Mouse (Mus musculus) frontal cortex, adult (tissue): ENCODE measurements around the gene Garnl3.
A peak's percentile ranks its signal among the peaks of the same experiment; 100 is the strongest.

Experiments used
- ATAC-seq: cut with Nextera tagmentation; 2 replicates; pipeline ENCODE4 v1.9.2; 2017; ENCODE audit warnings: mild to moderate bottlenecking, moderate library complexity, mixed read lengths; ENCODE audit not compliant: low TSS enrichment

Gene Garnl3

DNA sequence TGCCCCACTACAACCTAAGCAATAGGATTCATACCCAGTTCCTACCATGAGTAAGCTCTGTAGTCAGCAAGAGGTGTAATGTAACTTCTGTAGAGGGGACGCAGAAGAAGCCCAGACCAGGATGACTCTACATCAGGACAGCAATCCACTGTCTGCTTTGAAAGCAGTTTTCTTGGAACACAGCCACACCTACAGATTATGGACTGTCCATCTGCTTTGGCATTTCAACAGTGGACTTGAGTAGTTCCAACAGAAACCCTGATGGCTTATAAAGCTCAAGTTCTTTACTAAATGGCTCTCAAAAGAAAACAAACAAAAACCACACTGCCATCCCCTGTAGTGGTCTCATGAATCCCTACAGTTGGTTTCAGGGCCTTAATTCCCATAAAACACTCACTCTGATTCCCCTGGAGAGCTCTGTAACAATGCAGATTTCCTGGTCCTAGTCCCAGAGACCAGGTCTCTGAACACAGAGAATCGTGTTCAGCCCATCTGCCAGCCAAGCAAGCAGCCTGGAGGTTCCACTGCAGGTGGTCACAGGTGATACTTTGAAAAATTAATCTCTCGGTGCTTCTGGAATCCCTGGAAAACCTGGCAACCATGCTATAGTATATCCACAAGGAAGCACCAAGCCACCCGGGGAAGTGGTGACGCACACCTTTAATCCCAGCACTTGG is 42.0 kb downstream of the Garnl3 start:
- no peak for ATAC-seq

DNA sequence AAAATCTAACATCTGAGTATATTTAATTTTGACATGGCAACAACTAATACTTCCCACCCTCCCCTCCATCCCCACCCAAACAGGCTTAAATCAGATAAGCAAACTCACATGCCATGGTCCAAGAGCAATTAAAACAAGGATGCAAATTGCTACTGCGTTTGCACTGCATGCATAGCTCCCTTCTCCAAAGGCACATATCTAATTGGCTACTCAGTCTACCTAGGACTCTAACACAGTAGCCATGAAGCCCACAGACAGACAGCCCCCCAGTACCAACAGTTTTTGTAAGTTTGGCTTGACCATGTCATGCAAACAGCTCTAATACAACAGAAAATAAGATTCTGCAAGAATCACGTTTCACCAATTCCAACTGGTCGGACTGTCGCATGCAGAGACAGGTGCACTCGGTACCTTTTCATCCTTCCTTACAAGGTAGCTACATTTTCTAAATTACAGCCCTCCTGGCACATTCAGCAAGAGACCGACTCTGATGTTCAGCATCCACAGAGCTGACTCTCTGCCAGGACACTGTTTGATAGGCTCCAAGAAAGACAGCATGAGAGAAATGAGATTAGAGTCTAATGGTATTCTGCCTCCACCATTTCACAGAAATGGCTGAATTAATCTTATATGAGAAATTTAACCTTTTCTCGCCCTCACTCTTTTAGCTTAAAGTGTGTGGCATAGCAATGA is 44.6 kb downstream of the Garnl3 start:
- ATAC-seq: peak; percentile 28; the same call in 1 of the 2 replicates

DNA sequence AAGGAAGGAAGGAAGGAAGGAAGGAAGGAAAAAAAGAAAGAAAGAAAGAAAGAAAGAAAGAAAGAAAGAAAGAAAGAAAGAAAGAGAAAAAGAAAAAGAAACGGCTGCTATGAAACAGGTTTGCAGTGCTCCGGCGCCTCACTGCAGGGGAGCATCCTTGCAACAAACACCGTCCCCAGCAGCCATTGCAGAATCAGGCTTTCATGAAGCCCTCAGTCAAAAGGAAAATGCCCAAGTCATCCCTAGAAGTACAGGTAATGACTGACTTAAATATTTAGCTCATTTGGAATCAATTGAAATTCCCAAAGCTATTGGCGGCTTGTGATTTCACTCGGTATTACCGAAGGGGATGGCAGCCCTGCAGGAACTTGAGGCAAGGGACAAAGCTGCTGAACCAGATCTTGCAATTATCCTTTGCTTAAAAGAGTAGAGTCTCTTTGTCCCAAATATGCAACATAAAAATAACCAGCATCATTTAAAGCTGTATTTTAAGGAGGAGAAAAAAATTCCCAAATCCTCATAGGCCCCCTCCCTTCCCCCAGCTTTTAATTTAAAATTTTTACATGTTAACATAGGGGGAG is 45.3 kb downstream of the Garnl3 start:
- peak; percentile 12; the same call in 1 of the 2 replicates for ATAC-seq

DNA sequence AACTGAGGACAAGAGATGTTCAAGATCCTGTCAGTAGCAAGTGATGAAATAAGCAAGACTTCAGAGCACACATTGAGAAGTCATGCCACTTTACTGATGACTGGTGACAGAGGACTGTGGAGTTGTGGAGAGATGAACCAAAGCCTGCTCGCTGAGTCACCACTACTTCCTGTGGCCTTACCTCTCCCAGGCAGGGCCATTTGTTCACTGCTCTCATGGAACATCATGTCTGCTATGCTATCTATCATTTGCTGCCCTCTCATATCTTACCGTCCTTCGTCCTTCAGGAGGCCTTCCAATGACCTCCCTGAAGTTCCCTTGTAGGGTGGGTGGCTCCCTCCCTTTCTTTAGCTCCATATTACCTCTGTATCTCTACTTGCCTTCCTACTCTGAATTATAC is 47.2 kb downstream of the Garnl3 start:
- no peak for ATAC-seq

DNA sequence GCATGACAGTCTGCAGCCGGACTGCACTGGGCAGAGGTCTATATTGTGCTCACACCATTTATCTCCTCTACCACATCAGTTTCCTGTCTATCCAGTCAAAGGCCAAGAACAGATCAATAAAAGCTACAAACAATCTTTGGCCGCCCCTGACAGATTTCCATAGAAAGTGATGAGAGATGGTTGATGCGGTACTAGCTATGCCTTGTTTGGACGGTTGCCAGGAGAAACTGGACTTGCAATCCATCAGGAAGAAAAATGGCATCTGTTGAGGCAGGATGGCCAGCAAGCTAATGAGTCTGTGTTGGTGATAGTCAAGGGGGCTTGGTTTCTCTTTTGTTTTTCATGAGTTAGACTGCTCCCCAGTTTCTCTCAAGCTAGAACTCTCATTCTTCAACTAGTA is 51.3 kb downstream of the Garnl3 start:
- ATAC-seq: no peak

DNA sequence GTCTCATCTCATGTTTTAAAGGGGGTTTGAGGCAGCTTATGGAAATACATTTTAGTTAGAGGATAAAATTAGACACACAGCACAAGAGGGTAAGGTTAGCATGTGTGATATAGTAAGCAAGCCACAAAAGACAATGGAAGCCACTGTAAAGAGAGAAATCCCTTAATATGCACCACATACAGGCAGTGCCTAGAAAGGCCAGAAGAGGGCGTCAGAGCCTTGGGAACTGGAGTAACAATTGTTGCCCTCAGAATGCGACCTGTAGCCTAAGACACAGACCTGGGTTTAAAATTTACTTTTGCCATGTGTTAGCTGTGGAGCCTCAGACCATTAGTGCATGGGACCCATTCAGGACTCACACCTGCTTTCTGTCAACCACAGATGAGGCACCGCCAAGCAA is 54.2 kb downstream of the Garnl3 start:
- no peak for ATAC-seq

DNA sequence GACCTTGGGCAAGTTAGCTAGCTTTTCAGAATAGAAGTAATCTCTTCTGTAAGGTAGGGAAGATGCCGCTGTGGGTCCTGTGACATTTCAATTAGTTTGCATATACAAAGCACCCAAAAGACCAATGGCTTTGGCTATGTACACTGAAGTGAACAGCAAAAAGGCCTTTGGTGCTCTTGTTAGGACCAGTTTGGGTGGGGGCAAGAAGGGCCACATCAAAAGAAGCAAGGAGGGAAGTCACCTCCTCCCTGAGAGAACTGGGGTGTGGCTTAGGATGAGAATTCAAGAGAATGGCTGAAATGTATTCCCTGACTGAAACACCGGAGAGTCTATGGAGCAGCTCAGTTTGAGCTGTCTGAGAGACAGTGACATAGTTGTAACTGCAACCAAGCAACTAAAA is 56.5 kb downstream of the Garnl3 start:
- no peak for ATAC-seq

DNA sequence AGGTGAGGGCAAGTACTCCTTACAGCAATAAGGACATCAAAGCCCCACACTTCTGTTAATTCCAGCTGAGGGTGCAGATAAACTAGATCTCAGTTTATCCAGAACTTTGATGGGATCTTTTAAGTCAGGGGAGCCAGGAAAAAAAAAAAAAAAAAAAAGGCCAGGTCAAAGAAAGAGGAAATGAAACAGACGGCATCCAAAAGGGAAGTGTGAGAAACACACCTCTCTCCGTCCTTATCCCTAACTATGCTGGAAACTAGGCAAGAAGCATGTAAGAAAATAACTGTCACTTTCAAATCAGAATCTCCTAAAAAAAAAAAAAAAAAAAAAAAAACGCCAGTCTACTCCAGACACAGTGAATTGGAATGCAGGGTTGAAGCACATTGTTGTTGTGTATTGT is 57.3 kb downstream of the Garnl3 start:
- no peak for ATAC-seq

DNA sequence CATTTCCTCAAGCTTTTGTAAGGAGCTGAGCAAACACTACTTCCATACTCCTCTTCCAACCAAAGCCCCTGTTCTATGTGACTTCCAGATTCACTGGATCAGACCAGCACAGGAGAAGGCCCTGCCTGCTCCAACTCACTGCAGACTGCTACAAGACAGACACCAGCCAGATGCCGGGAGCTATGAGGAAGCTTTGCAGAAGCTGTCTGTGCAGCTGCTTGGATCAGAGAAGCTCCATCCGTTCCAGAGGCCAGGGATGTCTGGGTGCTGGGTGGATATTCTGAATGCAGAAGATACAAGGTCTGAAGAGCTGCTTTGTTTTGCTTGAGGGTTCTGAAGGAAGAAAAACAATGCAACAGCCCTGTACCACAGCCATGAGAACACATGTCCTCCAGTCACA is 59.1 kb downstream of the Garnl3 start:
- no peak for ATAC-seq

DNA sequence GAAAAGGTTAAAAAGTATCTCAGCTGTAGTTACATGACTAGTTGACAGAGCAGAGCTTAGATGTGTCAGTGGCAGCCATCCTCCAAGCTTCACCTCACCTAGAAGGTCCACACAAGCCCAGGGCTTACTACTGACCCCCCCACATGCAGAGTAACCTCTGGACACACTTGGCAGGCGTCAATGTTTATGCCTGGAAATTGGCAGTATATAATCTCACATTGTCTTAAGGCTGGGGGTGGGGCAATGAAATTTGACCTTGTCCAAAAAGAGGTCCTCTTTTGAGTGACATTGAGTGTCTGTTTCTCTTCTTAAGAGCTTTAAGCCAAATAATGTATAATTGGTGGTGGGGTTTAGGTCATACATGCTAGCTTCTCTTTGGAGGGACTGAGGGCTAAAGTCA is 65.8 kb downstream of the Garnl3 start:
- ATAC-seq: no peak

DNA sequence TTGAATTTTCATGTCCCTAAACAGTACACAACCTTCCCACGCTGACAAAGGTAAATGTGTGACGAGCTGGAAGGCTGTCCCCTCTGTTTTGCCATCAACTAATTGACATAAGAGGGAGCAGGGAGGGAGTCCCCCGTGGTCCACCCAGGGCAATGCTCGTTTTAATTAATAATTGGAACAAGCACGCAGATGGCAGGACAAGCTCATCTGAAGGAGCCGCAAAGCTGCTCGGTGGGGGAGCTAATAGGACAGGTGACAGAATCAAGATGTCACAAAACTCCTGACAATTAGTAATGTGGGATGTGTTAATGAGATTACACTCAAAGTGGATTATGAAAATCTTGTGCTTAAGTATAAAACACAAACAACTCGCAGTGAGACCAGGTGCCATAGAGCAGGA is 68.7 kb downstream of the Garnl3 start:
- no peak for ATAC-seq

DNA sequence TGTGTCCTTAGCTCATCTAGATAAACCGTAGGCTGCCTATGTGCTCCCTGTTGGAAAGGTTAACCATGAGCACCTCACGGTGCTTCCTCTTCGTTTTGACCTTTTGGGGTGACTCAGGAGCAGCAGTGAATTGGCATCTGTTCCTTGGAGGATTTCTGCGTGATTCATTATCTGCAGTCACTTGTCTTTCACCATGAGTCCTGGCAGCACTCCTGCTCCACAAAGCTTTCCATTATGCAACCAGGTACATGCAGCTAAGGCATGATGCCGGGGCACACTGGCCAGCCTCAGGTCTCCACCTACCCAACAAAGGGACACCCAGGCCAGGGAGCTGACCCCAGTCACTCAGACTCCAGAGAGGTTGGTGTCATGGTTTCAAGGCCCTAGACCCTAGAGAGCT is 72.5 kb downstream of the Garnl3 start:
- ATAC-seq: peak; percentile 27; the same call in 1 of the 2 replicates

DNA sequence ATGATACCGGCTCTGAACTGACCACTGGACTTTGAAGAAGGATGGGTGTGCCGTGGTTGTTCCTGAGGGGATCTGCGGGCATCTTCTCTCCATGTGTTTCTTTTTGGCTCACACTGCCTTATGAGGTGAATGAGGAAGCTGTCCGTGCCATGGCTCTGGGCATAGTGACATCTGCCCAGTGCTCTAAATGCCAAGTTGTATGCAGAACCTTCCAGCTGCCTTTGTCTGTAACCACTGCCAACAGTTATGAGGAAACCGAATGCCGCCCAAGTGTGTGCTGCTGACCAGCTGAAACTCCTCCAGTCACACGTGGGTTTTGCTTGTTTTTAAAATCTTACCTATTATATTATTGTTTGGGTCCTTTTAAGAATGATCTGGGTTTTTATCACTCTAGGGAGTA is 73.9 kb downstream of the Garnl3 start:
- no peak for ATAC-seq

DNA sequence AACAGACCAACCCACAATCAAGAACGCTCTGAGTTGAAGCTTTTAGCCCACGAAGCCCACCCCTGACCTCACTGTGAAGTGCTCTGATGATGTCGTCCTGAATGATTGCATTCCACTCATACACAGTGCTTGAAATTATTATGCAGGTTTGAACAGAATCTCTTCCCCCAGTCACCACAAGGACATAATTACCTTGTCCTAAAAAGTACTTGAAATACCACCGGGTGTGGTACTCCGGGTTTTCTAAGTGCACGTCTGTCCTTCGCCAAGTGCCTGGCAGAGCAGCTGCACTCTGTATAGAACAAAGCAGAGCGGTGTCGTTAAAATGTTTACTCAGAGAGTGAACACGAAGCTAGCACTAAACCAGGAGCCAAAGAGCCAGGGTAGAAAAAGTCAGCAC is 77.5 kb downstream of the Garnl3 start:
- peak; percentile 6; the same call in 1 of the 2 replicates for ATAC-seq

DNA sequence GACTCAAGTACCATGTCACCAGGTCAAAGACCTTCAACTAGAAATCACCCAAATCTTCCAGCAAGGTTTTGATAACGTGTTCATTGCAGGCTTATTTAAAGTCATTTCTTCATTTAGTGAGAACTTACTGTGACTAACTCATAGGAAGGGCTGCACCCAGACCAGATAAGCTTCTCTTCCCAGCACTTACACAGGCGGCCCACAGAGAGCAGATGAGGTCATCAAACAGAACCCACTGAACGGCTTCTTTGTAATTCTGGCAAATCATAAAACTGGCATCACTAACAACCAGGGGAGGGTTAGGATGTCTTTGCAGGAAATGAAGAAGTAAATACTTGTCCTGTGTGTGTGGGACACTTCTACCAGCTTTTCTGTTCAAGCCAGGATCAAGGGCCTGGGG is 84.1 kb downstream of the Garnl3 start:
- 0 out of 2 replicates have a peak, but pooled peaks have one; percentile 21 for ATAC-seq

DNA sequence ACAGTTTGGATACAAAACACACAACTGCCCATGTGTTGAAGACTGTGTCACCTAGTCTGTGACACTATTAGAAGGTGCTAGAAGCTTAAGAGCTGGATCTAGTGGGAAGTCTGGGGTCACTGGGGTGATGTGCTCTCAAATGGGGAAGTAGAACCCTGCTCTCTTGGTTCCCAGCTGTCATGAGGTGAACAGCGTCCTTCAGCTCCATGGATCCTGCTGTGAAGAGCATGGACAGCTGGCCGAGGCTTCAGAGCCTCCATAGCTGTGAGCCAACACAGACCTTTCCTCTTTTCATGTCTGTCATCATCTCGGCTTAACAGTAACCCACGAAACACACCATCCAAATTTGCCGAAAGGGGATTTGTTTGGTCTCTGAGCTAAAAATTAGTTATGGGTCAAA is 84.5 kb downstream of the Garnl3 start:
- ATAC-seq: no peak

DNA sequence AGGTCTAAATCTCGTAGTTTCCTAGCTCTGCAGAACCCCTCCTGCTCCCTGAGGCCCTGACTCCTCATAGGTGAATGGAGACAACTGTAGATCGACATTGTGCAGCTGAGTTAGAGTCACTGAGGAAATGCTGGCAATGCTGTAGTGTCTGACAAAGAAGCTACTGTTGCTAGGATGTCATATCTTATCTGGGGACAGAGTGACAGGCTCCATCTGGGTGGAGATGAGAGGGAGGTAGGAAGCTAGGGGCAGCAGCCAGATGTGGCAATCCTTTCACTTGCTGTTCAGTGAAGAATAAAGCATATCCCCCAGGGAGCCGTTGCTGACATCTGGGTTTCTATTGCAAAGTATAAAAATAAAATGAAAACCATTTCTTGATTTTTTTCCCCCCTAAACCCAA is 85.6 kb downstream of the Garnl3 start:
- no peak for ATAC-seq

DNA sequence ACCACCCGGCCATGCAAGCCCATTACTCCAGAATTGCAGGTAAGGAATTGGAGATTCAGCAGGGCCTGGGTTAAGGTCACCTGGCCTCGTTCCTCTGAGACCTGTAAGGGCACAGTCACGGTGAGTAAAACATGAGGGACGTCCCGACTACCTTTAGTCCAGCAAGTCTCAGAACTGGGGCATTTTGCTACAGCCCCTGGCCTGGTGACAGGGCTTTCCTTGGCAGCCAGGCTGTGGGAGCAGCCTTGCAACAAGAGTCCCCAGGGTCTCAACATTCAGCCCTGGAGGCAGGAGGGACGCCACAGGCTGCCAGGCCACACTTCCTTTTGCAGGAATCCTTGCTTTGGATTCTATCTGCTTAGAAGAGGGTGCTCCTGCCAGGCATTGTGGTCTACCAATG is 88.7 kb downstream of the Garnl3 start:
- no peak for ATAC-seq

DNA sequence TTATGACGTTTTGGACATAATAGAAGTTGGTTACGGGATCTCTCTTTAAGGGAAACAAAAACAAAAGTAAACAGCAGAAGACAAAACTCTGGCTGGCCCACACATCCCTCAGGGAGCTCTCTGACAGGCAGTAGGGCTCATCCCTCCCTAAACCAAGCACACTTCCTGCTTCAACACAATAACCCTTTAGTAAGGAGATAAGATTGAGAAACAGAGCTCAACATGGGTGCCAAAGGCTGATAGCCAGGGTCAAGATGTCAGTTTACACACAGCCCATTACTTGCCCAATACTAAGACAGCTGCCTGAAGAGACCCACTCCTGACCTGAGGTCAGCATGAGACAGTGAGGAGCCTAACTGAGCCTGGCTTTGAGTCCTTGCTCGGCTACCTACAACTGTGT is 89.9 kb downstream of the Garnl3 start:
- no peak for ATAC-seq

DNA sequence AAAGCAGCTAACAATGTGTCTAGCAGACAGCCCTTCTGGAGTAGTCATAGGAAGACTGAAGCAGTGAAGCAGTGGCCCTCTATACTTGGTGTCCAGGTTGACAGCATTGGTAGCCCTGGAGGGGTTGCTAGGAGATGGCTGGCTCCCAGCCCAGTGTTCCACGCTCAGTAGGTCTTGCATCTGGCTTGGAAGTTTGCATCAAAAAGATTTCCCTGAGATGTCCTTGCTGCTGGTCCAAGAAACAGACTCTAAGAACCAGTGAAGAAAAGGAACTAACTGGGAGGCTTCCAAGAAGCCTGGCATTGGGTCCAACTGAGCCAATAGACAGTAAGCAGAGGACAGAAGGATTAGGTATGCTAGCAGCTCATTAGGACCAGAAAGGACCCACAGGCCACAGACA is 94.0 kb downstream of the Garnl3 start:
- peak; percentile 58 for ATAC-seq

DNA sequence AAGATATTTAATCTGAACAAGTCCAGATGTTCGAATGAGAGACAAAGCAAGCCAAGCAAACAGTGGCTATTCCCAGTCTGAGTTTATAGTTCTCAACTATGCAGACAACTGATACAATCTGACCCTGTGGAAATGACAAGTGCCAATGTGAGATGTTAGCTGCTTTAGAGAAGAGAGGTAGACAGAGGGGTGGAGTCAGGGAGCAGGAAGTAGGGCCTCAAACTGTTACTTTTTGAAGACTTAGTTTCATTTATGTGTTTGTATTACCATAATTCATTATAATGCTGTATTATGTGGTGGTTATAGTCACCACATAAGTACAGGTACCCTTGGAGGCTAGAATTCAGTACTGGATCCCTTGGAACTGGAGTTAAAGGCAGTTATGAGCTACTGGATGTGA is 96.2 kb downstream of the Garnl3 start:
- ATAC-seq: no peak

DNA sequence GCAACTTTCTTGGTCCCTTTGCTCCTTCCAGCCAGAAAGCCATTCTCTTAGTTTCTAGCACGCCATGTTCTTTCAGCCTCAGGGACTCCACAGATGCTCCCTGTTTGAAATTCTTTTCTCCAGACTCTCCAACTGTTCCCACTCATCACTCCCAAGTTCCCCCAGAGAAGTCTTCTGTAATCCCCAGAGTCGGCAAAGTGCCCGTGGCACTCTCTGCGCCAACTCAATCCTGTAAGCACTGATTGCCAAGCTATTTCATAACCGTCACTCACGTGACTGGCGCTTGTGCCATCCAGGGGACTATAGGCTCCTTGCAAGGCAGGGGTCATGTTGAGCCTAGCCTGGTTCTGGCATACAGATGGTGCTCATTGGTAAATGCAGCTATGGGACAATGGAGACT is 98.2 kb downstream of the Garnl3 start:
- peak; percentile 67 for ATAC-seq

DNA sequence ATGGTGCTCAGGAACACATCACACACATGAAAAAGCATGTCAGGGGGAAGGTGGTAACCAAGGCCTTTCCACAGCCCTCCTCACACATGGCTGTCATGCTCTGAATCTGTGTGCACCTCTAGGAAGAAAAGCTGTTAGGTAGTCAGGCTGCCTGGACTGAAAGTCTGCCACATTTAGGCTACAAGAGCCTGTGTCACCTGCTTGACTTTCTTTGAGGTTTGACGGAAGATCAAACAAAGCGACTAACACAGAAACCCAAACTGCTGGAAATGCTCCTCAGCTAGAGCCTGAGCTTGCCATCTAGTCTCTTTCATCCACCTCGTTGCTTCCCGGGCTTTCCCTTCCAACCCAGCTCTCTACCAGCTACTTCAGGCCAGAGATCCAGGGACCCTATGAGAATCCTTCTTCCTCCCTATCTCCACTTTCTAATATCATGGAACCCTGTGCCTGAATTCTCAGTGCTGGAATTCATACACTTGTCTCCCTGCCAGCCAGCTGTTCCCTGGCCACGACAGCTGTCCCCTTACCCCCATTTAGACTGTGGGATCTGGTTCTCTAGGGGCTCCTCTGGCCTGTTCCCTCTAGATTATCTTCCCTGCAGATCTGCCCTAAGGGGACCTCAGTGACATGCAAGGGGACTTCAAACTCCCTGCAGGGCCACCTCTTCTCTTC is 98.9 kb downstream of the Garnl3 start:
- no peak for ATAC-seq
